Mouse (Mus musculus): ENCODE data around the gene Rsph6a. TPM values are rescaled to one million over a fixed set of nuclear protein-coding genes. Genes with fewer than 3 reads are reported as not detected.

Rsph6a gene
- polyA plus RNA-seq, 1 experiment from 2014 or later = 0.40 TPM

GRCm38 (mm10) chr7:19098811-19099210 lies 44.3 kb downstream of the Rsph6a start:
- no peak overlapping the region for H3K27ac ChIP-seq (ENCODE audit: low read depth, low read length)
- no peak overlapping the region for H3K4me2 ChIP-seq (ENCODE audit: low read length)
- no peak for ATAC-seq
- H3K27me3 ChIP-seq (replicated peaks; ENCODE audit: control insufficient read depth, insufficient read depth, low read length) = peaks cover 8% of the 10 kb centered on the region
- WGBS = 54% methylated on average over 6 of the region's 7 CpGs
- no peak overlapping the region for H3K4me3 ChIP-seq (ENCODE audit: low read length)
- H3K4me1 ChIP-seq (ENCODE audit: control insufficient read depth, insufficient read depth, low read depth, low read length) = peaks cover 25% of the 10 kb centered on the region
- H3K9me3 ChIP-seq (ENCODE audit: control insufficient read depth, low read length) = no peaks in the 10 kb centered on the region; the same call in 1 of the 2 replicates
- H3K36me3 ChIP-seq (ENCODE audit: control insufficient read depth, insufficient read depth, low read length) = peaks cover 8% of the 10 kb centered on the region
- H3K9ac ChIP-seq (ENCODE audit: low read depth, low read length) = no peak overlapping the region

GRCm38 (mm10) chr7:19100290-19100689 lies 45.8 kb downstream of the Rsph6a start:
- no peak for ATAC-seq
- 86% methylated on average over 1 of the region's 1 CpGs for WGBS
- Histone ChIP-seq H3K4me3 (ENCODE audit: low read length) (no peak overlapping the region), H3K36me3 (ENCODE audit: control insufficient read depth, insufficient read depth, low read length) (peaks cover 8% of the 10 kb centered on the region), H3K4me2 (ENCODE audit: low read length) (no peak overlapping the region), H3K27me3 (replicated peaks; ENCODE audit: control insufficient read depth, insufficient read depth, low read length) (no peaks in the 10 kb centered on the region; the same call in none of the 2 replicates), H3K4me1 (ENCODE audit: control insufficient read depth, insufficient read depth, low read depth, low read length) (peaks cover 11% of the 10 kb centered on the region), H3K9ac (ENCODE audit: low read depth, low read length) (no peak overlapping the region), H3K27ac (ENCODE audit: low read depth, low read length) (no peak overlapping the region), H3K9me3 (ENCODE audit: control insufficient read depth, low read length) (no peaks in the 10 kb centered on the region; the same call in 1 of the 2 replicates)

GRCm38 (mm10) chr7:19103741-19104140 lies 49.3 kb downstream of the Rsph6a start:
- Histone ChIP-seq H3K4me3 (ENCODE audit: low read length) (no peak overlapping the region), H3K9me3 (ENCODE audit: control insufficient read depth, low read length) (no peaks in the 10 kb centered on the region; the same call in 1 of the 2 replicates), H3K36me3 (ENCODE audit: control insufficient read depth, insufficient read depth, low read length) (peaks cover 8% of the 10 kb centered on the region), H3K27ac (ENCODE audit: low read depth, low read length) (no peak overlapping the region), H3K4me2 (ENCODE audit: low read length) (no peak overlapping the region), H3K27me3 (replicated peaks; ENCODE audit: control insufficient read depth, insufficient read depth, low read length) (no peaks in the 10 kb centered on the region), H3K9ac (ENCODE audit: low read depth, low read length) (no peak overlapping the region), H3K4me1 (ENCODE audit: control insufficient read depth, insufficient read depth, low read depth, low read length) (no peaks in the 10 kb centered on the region)
- ATAC-seq = no peak

- H3K36me3 ChIP-seq (ENCODE audit: control insufficient read depth, insufficient read depth, low read length) = peaks cover 8% of the 10 kb centered on the region
- WGBS = 82% methylated on average over 2 of the region's 2 CpGs
- H3K4me3 ChIP-seq (ENCODE audit: low read length) = no peak overlapping the region
- H3K9me3 ChIP-seq (ENCODE audit: control insufficient read depth, low read length) = no peaks in the 10 kb centered on the region; the same call in 1 of the 2 replicates
- H3K4me2 ChIP-seq (ENCODE audit: low read length) = no peak overlapping the region
- H3K27me3 ChIP-seq (replicated peaks; ENCODE audit: control insufficient read depth, insufficient read depth, low read length) = no peaks in the 10 kb centered on the region
- H3K9ac ChIP-seq (ENCODE audit: low read depth, low read length) = no peak overlapping the region
- H3K27ac ChIP-seq (ENCODE audit: low read depth, low read length) = no peak overlapping the region
- ATAC-seq = no peak
- no peaks in the 10 kb centered on the region for H3K4me1 ChIP-seq (ENCODE audit: control insufficient read depth, insufficient read depth, low read depth, low read length)
Measured at GRCm38 (mm10) chr7:19104486-19104885, 50.0 kb downstream of the Rsph6a start.

- H3K27ac ChIP-seq (ENCODE audit: low read depth, low read length) = no peak overlapping the region
Measured at GRCm38 (mm10) chr7:19107436-19107835, 52.9 kb downstream of the Rsph6a start.

GRCm38 (mm10) chr7:19109565-19109964 lies 55.1 kb downstream of the Rsph6a start:
- no peak for ATAC-seq
- no peak overlapping the region for H3K9ac ChIP-seq (ENCODE audit: low read depth, low read length)
- H3K4me2 ChIP-seq (ENCODE audit: low read length) = no peak overlapping the region
- H3K36me3 ChIP-seq (ENCODE audit: control insufficient read depth, insufficient read depth, low read length) = no peaks in the 10 kb centered on the region
- H3K27ac ChIP-seq (ENCODE audit: low read depth, low read length) = no peak overlapping the region
- H3K4me3 ChIP-seq (ENCODE audit: low read length) = no peak overlapping the region
- no peaks in the 10 kb centered on the region for H3K4me1 ChIP-seq (ENCODE audit: control insufficient read depth, insufficient read depth, low read depth, low read length)
- H3K27me3 ChIP-seq (replicated peaks; ENCODE audit: control insufficient read depth, insufficient read depth, low read length) = no peaks in the 10 kb centered on the region; the same call in 1 of the 2 replicates
- no peaks in the 10 kb centered on the region for H3K9me3 ChIP-seq (ENCODE audit: control insufficient read depth, low read length)
- WGBS = 82% methylated on average over 1 of the region's 1 CpGs

More at GRCm38 (mm10) chr7:19107436-19107835, 52.9 kb downstream of the Rsph6a start:
- H3K4me1 ChIP-seq (ENCODE audit: control insufficient read depth, insufficient read depth, low read depth, low read length) = no peaks in the 10 kb centered on the region
- no peaks in the 10 kb centered on the region; the same call in 1 of the 2 replicates for H3K27me3 ChIP-seq (replicated peaks; ENCODE audit: control insufficient read depth, insufficient read depth, low read length)
- H3K9me3 ChIP-seq (ENCODE audit: control insufficient read depth, low read length) = no peaks in the 10 kb centered on the region; the same call in 1 of the 2 replicates
- H3K9ac ChIP-seq (ENCODE audit: low read depth, low read length) = no peak overlapping the region
- no peak for ATAC-seq
- peaks cover 8% of the 10 kb centered on the region for H3K36me3 ChIP-seq (ENCODE audit: control insufficient read depth, insufficient read depth, low read length)
- H3K4me2 ChIP-seq (ENCODE audit: low read length) = no peak overlapping the region
- WGBS = 64% methylated on average over 3 of the region's 3 CpGs
- H3K4me3 ChIP-seq (ENCODE audit: low read length) = no peak overlapping the region

GRCm38 (mm10) chr7:19118028-19118771 lies 63.7 kb downstream of the Rsph6a start, which contains the start of gene Gm4969:
Gm4969 (minus strand) TSS chr7:19118368.
- H3K27me3 ChIP-seq (replicated peaks; ENCODE audit: control insufficient read depth, insufficient read depth, low read length) = no peaks in the 10 kb centered on the region
- peak within 1 kb of the TSS; percentile 34 for H3K27ac ChIP-seq (ENCODE audit: low read depth, low read length)
- peak within 1 kb of the TSS; percentile 42 for H3K4me3 ChIP-seq (ENCODE audit: low read length)
- peak; percentile 77 for ATAC-seq
- H3K9ac ChIP-seq (ENCODE audit: low read depth, low read length) = peak within 1 kb of the TSS; percentile 60
- WGBS = 24% methylated on average over 48 of the region's 64 CpGs
- H3K4me1 ChIP-seq (ENCODE audit: control insufficient read depth, insufficient read depth, low read depth, low read length) = peaks cover 20% of the 10 kb centered on the region
- H3K9me3 ChIP-seq (ENCODE audit: control insufficient read depth, low read length) = no peaks in the 10 kb centered on the region
- no peaks in the 10 kb centered on the region for H3K36me3 ChIP-seq (ENCODE audit: control insufficient read depth, insufficient read depth, low read length)
- H3K4me2 ChIP-seq (ENCODE audit: low read length) = peak within 1 kb of the TSS; percentile 64

- Histone ChIP-seq H3K4me3 (ENCODE audit: low read length) (no peak overlapping the region), H3K9ac (ENCODE audit: low read depth, low read length) (no peak overlapping the region), H3K4me1 (ENCODE audit: control insufficient read depth, insufficient read depth, low read depth, low read length) (peaks cover 20% of the 10 kb centered on the region), H3K27ac (ENCODE audit: low read depth, low read length) (no peak overlapping the region; the same call in 1 of the 2 replicates), H3K27me3 (replicated peaks; ENCODE audit: control insufficient read depth, insufficient read depth, low read length) (no peaks in the 10 kb centered on the region), H3K9me3 (ENCODE audit: control insufficient read depth, low read length) (no peaks in the 10 kb centered on the region), H3K36me3 (ENCODE audit: control insufficient read depth, insufficient read depth, low read length) (no peaks in the 10 kb centered on the region), H3K4me2 (ENCODE audit: low read length) (no peak overlapping the region)
- ATAC-seq = peak; percentile 28
- 93% methylated on average over 8 of the region's 8 CpGs for WGBS
Measured at GRCm38 (mm10) chr7:19119083-19119482, 64.6 kb downstream of the Rsph6a start.

GRCm38 (mm10) chr7:19119631-19120429 lies 65.3 kb downstream of the Rsph6a start, which contains the start of gene Fbxo46:
Fbxo46 (plus strand) TSS chr7:19119859.
- Histone ChIP-seq H3K9me3 (ENCODE audit: control insufficient read depth, low read length) (no peaks in the 10 kb centered on the region), H3K4me1 (ENCODE audit: control insufficient read depth, insufficient read depth, low read depth, low read length) (peaks cover 20% of the 10 kb centered on the region), H3K9ac (ENCODE audit: low read depth, low read length) (peak within 1 kb of the TSS; percentile 78), H3K27ac (ENCODE audit: low read depth, low read length) (peak within 1 kb of the TSS; percentile 54), H3K36me3 (ENCODE audit: control insufficient read depth, insufficient read depth, low read length) (no peaks in the 10 kb centered on the region), H3K27me3 (replicated peaks; ENCODE audit: control insufficient read depth, insufficient read depth, low read length) (no peaks in the 10 kb centered on the region), H3K4me2 (ENCODE audit: low read length) (peak within 1 kb of the TSS; percentile 67), H3K4me3 (ENCODE audit: low read length) (peak within 1 kb of the TSS; percentile 73)
- peak; percentile 93 for ATAC-seq
- WGBS = 2% methylated on average over 34 of the region's 34 CpGs

Measured in hindbrain, embryonic 16.5 days (tissue).